Mouse (Mus musculus): Measurements from ENCODE around the gene S100a13.

GRCm38 (mm10) chr3:90486998-90487397 lies 27.2 kb upstream of the S100a13 start:
- no peak for TF ChIP-seq POLR2A (IDR thresholded peaks at IDR 0.05; ENCODE audit: control insufficient read depth, extremely low read depth, insufficient read depth, low read length, poor library complexity)
- TF ChIP-seq CTCF (IDR thresholded peaks at IDR 0.05; ENCODE audit: borderline replicate concordance, control insufficient read depth, extremely low read depth, insufficient read depth, low read length, poor library complexity) = no peak
